Mouse (Mus musculus): ENCODE data around the gene Slc4a1ap. TPM values are rescaled to one million over a fixed set of nuclear protein-coding genes. Genes with fewer than 3 reads are reported as not detected.
"Not testable (repeated sequence)": the region's sequence is repeated elsewhere in the genome, so short reads cannot be mapped to it uniquely, and the experiment has no call there.

The Slc4a1ap gene
- total RNA-seq, 2 experiments from 2014 or later = 41.9 to 47.4 TPM

- no peak for DNase-seq (ENCODE audit: extremely low spot score in 1 of 2, low spot score in 2 of 2)
- intact Hi-C loops (cut with DNase I) = loop anchor here (2.0 to 5.0 kb wide), 3 partner anchors 573 to 738 kb away; partner anchors contain the start of gene Fosl2
Observed at GRCm38 (mm10) chr5:31563905-31564304, 37.1 kb downstream of the Slc4a1ap start.

GRCm38 (mm10) chr5:31564976-31565375 lies 38.2 kb downstream of the Slc4a1ap start:
- DNase-seq (ENCODE audit: extremely low spot score in 1 of 2, low spot score in 2 of 2) = peak in 1 of 2 experiments; percentile 32
- intact Hi-C loops (cut with DNase I) = loop anchor here (5.0 kb wide), 2 partner anchors 572 to 737 kb away; partner anchors contain the start of gene Fosl2

GRCm38 (mm10) chr5:31566026-31566425 lies 39.2 kb downstream of the Slc4a1ap start:
- DNase-seq (ENCODE audit: extremely low spot score in 1 of 2, low spot score in 2 of 2) = no peak
- intact Hi-C loops (cut with DNase I) = no loop called here

GRCm38 (mm10) chr5:31566457-31566856 lies 39.7 kb downstream of the Slc4a1ap start:
- intact Hi-C loops (cut with DNase I) = no loop called here
- DNase-seq (ENCODE audit: extremely low spot score in 1 of 2, low spot score in 2 of 2) = no peak

GRCm38 (mm10) chr5:31567951-31568657 lies 41.3 kb downstream of the Slc4a1ap start:
- intact Hi-C loops (cut with DNase I) = no loop called here
- no peak for DNase-seq (ENCODE audit: extremely low spot score in 1 of 2, low spot score in 2 of 2)

GRCm38 (mm10) chr5:31571023-31571608 lies 44.3 kb downstream of the Slc4a1ap start:
- intact Hi-C loops (cut with DNase I) = no loop called here
- peak in 1 of 2 experiments; percentile 72 for DNase-seq (ENCODE audit: extremely low spot score in 1 of 2, low spot score in 2 of 2)

- no peak for DNase-seq (ENCODE audit: extremely low spot score in 1 of 2, low spot score in 2 of 2)
- intact Hi-C loops (cut with DNase I) = no loop called here
Observed at GRCm38 (mm10) chr5:31573722-31574121, 46.9 kb downstream of the Slc4a1ap start.

- intact Hi-C loops (cut with DNase I) = no loop called here
- DNase-seq (ENCODE audit: extremely low spot score in 1 of 2, low spot score in 2 of 2) = no peak
Observed at GRCm38 (mm10) chr5:31576539-31576975, 49.8 kb downstream of the Slc4a1ap start.

- no peak for DNase-seq (ENCODE audit: extremely low spot score in 1 of 2, low spot score in 2 of 2)
Observed at GRCm38 (mm10) chr5:31581263-31581662, 54.5 kb downstream of the Slc4a1ap start.

GRCm38 (mm10) chr5:31581932-31582331 lies 55.1 kb downstream of the Slc4a1ap start:
- no peak for DNase-seq (ENCODE audit: extremely low spot score in 1 of 2, low spot score in 2 of 2)
- intact Hi-C loops (cut with DNase I) = no loop called here

More at GRCm38 (mm10) chr5:31581263-31581662, 54.5 kb downstream of the Slc4a1ap start:
- intact Hi-C loops (cut with DNase I) = no loop called here

- DNase-seq (ENCODE audit: extremely low spot score in 1 of 2, low spot score in 2 of 2) = no peak
- intact Hi-C loops (cut with DNase I) = no loop called here
Observed at GRCm38 (mm10) chr5:31583261-31583660, 56.5 kb downstream of the Slc4a1ap start.

GRCm38 (mm10) chr5:31585526-31585925 lies 58.7 kb downstream of the Slc4a1ap start:
- intact Hi-C loops (cut with DNase I) = no loop called here
- no peak for DNase-seq (ENCODE audit: extremely low spot score in 1 of 2, low spot score in 2 of 2)

- DNase-seq (ENCODE audit: extremely low spot score in 1 of 2, low spot score in 2 of 2) = no peak
- intact Hi-C loops (cut with DNase I) = no loop called here
Observed at GRCm38 (mm10) chr5:31588016-31588415, 61.2 kb downstream of the Slc4a1ap start.

GRCm38 (mm10) chr5:31588672-31589071 lies 61.9 kb downstream of the Slc4a1ap start:
- DNase-seq (ENCODE audit: extremely low spot score in 1 of 2, low spot score in 2 of 2) = not testable (repeated sequence)
- intact Hi-C loops (cut with DNase I) = loop anchor here (1.0 kb wide), 1 partner anchor 10 kb away; no protein-coding TSS in a partner anchor

- intact Hi-C loops (cut with DNase I) = loop anchor here (1.0 to 10.0 kb wide), 2 partner anchors 12 to 545 kb away; partner anchors contain the start of gene Fosl2
- DNase-seq (ENCODE audit: extremely low spot score in 1 of 2, low spot score in 2 of 2) = no peak
Observed at GRCm38 (mm10) chr5:31589711-31590319, 63.0 kb downstream of the Slc4a1ap start.

- DNase-seq (ENCODE audit: extremely low spot score in 1 of 2, low spot score in 2 of 2) = no peak
- intact Hi-C loops (cut with DNase I) = loop anchor here (10.0 kb wide), 1 partner anchor 544 kb away; the partner anchor contains the start of gene Fosl2
Observed at GRCm38 (mm10) chr5:31591122-31591521, 64.3 kb downstream of the Slc4a1ap start.

- no peak for DNase-seq (ENCODE audit: extremely low spot score in 1 of 2, low spot score in 2 of 2)
- intact Hi-C loops (cut with DNase I) = loop anchor here (10.0 kb wide), 1 partner anchor 539 kb away; the partner anchor contains the start of gene Fosl2
Observed at GRCm38 (mm10) chr5:31595868-31596267, 69.1 kb downstream of the Slc4a1ap start.

GRCm38 (mm10) chr5:31596481-31597429 lies 70.0 kb downstream of the Slc4a1ap start, which contains the start of gene Mrpl33:
Gene Mrpl33, plus strand, starts transcription at chr5:31596935.
- DNase-seq (ENCODE audit: extremely low spot score in 1 of 2, low spot score in 2 of 2) = peak in 1 of 2 experiments; percentile 41
- intact Hi-C loops (cut with DNase I) = loop anchor here (10.0 kb wide), 1 partner anchor 538 kb away; the partner anchor contains the start of gene Fosl2

All from left cerebral cortex, postnatal 10 days (tissue).